Mouse (Mus musculus) gastrocnemius, postnatal 10 days (tissue): ENCODE data around the gene Serpinh1. TPM values are rescaled to one million over a fixed set of nuclear protein-coding genes. Genes with fewer than 3 reads are reported as not detected.
A peak's percentile ranks its signal among the peaks of the same experiment; 100 is the strongest.

Source experiments
- DNase-seq: peaks from one replicate; pipeline ENCODE4 v3.0.0; 2021; ENCODE audit warnings: mixed read lengths
- long read RNA-seq, 2 experiments: library from polyadenylated mRNA; stranded (forward); transcript quantifications; one replicate each; pipeline ENCODE4 v2.0.0; 2021
- total RNA-seq, 2 experiments: library from RNA; stranded (reverse); gene quantifications; 2 replicates each; pipeline ENCODE4 v1.2.3; 2021

Gene Serpinh1
- 100 to 1,000 TPM; 292 to 416 TPM for total RNA-seq
- long read RNA-seq, experiment 1, transcript Serpinh1-202 (5 exons, 2,274 nt): minor isoform, 6 of 700 reads
- long read RNA-seq, experiment 1, transcript Serpinh1-201 (5 exons, 2,215 nt): major isoform, 587 of 700 reads
- long read RNA-seq, experiment 1, transcript Serpinh1-203 (6 exons, 2,128 nt): minor isoform, 16 of 700 reads
- long read RNA-seq, experiment 1, partial matches to known transcripts: 37 of 700 reads
- long read RNA-seq, experiment 1, other reads (novel, unspliced or antisense): 52 of 700 reads
- long read RNA-seq, experiment 2, transcript Serpinh1-203 (6 exons, 2,128 nt): minor isoform, 34 of 496 reads
- long read RNA-seq, experiment 2, transcript Serpinh1-201 (5 exons, 2,215 nt): major isoform, 407 of 496 reads
- long read RNA-seq, experiment 2, partial matches to known transcripts: 18 of 496 reads
- long read RNA-seq, experiment 2, other reads (novel, unspliced or antisense): 32 of 496 reads

DNA sequence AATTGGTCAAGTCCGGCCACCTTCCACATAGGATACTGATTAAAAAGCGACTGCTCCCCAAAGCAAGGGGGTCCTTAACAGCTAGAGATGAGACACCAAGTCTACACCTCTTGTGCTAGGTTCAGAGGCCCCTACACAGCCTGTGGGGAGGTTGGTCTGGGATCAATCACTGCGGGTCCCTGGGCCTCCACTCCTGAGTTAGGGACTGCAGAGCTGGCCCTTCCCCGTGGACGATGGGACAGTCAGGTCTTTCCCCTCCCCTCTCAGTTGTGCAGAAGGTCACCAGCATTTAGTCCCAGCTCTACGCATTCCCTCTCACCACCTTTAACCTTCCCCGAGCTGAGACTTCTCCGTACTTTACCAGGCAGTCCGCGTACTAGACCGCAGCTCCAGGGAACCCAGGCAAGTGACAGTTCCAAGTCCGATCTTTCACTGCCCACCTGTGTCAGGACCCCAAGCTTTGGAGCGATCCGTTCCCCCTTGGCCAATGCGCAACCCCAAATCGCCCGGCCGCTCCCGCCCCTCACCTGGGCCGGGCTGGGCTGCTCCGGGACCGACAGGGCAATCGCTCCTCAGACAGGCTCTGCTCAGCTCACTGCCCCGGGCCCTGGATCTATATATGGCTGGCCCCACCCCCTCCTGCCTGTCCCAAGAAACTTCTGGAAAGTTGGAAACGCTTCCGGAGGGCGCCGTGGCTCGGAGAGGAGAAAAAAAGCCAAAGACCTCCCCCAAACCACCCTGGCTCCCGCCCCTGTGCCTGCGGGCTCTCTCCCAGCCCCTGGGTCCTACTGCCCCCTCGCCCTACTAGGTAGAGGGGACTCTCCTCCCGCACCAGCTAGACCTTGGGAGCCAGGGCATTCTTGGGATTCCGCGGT is at the start of gene Serpinh1:
Gene Serpinh1 (minus strand): TSS at position 714 of the 875 bp plus-strand sequence.
- peak; percentile 88 for DNase-seq

DNA sequence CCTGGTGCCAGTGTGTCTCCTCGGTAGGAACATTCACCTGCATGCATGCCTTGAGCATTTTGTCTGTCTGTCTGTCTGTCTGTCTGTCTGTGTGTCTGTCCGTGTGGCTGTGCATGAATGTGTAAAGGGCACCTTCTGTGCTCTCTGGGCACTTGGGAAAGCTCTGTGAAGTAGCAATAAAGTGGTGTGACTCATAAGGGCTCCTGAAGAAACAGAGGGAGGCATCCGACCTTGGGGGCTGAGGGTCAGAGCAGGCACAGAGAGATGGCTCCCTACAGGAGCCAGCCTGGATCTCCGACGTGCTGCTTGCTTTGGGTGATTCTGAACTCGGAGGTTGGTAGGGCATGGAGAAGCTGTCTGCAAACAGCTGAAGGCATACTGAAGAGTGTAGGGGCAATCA is 49.4 kb upstream of the Serpinh1 start:
- DNase-seq: no peak

DNA sequence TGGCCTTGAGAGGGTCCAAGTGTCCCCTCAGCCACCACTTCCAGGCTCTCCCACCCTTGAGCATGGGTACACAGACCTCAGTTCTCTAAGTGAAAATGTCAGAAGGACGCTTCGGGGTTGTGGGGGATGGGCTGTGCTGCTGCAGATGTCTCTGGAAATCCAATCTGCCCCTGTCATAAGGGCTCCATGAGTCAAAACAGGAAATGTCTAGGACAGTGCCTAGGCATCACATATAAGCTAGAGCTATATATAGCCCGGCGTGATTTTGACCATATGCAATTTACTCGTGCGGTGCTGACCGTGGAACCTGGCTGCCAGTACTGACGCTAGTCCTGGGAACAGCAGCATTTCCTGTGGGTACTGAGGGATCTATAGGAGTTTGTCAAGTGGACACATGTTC is 48.3 kb upstream of the Serpinh1 start:
- no peak for DNase-seq

DNA sequence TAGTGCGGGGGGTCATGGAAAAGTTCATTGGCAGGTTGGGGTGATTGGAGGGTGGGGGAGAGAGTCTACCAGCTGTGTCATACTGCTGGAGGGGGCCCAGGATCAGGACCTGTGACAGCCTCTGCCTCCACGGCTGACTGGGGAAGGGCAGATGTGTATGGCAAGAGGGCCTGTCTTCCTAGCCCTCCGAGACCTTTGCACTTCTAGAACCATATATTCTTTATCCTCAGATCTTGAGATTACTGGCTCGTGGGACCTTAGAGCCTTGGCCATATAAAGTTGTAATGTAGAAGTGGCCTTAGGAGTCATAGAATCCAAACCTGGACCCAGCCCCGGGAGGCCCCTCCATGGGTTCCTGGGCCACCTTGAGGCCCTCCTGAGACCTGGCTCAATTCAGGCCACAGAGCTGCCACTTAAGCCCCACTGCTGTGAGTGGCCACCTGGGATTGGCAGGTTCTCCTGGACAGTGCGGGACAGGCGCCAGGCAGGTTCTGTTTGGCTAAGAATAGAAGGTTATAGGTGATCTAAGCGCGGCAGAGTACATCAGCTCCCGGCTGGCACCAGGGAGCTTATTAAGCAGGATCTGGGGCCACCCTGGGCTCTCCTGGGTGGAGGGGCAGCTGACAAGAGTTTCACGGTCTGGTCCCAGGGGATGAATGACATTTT is 44.1 kb upstream of the Serpinh1 start:
- DNase-seq: no peak

DNA sequence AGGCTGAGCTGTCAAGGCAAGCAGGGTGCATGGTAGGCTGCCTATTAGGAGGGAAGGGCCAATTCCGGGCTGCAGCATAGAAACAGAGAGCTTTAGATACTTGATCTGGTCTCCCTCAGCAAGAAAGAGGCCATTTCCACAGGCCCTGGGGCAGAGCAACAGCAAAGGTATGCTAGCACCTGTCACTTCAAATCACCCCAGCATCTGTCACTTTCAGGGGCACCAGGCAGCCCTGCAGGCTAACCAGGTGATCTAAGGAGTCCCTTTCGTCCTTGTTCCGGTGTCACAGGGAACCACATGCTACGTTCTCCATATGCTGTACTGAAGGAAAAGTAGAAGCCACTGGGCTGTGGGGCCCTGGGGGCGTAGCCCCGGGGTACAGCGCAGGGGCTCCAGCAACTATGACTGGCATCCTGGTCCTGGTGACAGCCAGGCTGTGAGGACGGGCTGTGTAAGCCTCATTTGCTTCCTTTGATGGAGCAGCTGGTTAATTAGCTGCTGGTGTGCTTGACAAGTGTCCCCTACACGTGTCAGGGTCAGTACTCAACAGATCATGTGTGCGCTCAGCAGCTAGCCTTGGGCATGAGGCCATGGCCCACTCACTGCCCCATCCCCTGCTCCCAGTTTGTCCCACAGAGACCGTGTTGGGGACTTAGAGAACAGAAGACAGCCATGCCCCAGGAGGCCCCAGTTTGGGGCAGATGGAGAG is 43.0 kb upstream of the Serpinh1 start:
- no peak for DNase-seq

DNA sequence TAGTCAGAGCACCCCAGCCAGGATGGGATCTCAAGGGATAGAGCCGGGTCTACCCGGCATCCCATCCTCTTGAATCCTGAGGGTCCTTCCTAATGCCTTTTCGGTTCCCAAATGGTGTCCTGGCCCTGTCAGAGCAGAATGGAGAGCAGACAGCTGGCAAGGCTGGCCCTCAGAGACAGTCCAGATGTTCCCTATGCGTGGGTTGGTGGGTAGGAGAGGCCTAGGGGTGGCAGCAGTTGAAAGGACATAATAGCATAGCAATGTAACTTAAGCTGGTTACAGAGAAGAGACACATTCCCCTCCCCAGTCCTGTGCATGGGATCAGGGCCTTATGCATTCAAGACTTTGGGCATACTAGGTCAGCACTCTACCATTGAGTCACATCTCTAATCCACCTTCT is 42.3 kb upstream of the Serpinh1 start:
- no peak for DNase-seq

DNA sequence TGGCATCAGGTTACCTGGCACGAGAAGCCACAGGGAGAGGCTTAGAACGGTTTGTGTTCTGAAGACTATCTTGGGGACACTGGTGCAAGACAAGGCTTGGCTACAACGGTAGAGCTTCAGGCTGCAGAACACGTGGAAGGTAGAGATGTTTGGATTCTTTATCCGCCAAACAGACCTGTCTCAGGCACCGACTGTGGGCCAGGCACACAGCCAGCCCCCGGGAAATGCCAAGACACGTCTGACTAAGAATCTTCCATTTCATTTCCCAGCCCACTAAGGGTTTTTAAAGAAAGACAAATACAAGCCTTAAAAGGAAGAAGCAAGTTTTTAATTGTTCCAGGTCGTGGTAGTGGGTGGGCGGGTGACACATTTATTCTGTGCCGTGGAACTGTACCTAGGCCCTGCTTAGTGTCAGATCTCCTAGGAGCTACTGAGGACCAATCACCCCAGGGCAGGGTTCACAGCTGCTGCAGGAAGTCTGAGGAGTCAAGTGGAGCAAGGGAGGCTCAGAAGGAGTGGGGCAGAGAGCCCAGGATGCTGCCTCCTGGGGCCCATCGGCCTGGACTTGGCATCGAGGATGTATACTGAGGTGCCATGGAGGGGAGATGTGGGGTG is 40.8 kb upstream of the Serpinh1 start:
- DNase-seq: no peak

DNA sequence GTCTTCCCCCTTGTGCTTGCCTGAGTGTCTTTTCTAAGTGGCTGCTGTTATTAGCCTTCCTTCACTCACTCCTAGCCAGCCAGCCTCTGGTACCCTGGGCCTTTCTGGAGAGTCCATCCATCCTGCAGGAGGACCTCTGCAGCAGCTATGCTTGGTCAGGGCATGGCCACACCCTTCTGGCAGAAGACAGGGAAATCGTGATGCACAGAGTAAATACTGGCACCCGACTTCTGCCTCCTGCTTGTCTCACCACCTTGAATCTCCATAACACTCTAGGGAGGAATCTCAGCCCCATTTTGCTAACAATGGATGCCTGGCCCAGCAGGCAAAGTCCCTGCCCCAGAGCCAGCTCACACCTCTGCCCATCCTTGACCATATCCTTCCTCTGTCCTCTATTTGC is 39.7 kb upstream of the Serpinh1 start:
- no peak for DNase-seq

DNA sequence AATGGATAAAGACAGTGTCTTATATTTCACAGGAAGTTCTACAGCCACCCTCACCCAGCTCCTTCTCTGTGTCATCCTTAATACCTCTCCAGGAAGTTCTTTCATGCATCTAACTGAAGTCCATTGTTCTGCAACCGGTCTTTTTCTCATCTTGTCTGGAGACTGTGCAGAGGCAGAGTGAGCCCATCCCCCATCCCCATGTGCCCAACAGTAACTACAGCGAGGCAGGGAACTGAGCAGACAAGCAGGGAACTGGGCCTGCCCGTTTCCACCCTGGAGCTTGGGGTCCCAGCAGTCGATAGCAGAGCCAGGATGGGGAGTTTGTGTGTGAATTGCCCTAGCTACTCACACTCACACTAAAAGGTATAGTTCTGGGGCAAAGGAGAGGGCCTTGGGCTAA is 37.5 kb upstream of the Serpinh1 start:
- DNase-seq: no peak

DNA sequence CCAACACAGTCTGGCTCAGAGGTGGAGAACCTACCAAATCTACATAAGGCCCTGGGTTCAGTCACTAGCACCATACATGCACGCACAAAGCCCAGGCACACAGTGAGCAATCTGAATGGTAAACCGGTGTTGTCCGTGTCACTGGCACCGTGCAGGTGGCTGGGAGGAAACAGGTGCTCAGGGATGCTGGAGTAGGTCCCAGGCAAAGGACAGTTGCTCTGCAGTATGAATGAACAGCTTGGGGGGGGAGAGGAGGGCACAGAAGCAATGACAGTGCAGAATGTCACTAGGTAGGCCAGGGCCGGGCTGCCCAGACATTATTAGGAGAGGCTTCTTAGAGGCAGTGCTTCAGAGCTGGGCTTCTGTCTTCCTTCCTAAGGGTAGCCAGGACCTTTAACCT is 34.3 kb upstream of the Serpinh1 start:
- no peak for DNase-seq

DNA sequence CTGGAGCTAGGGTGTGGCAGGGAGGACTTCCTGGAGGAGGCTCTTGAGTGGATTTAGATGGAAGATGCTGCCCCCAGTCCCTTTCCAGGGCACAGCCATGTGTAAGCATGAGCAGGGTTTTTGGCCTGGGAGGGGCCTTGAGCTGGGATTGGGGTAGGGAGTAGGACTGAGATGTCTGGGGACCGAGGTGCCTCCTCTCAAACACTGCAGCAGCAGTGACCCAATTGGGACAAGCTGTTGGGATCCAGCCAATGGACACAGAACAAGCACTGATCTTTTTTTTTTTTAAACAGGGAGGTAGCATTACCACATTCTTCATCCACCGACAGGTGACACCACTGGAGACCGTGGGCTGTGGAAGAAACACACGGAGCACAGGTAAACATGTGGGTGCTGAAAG is 33.8 kb upstream of the Serpinh1 start:
- DNase-seq: no peak

DNA sequence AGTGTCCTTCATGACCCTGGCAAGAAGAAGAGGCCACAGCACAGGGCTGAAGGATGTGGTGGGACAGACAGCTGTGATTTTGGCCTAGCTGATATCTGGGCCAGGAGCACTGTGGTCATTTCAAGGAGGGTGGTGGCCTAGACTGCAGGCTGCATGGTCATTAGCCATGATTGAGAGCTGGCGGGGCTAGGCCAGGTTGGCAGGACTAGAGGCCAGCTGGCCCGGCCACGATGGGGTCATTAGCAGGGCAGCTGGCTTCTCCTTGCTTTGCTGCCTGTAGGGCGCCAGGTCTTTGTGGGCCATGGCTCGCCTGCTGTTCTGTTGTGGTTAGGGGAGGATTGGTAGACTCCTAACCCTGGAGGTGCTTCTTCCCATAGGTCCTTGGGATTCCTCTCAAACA is 33.0 kb upstream of the Serpinh1 start:
- peak; percentile 70 for DNase-seq

DNA sequence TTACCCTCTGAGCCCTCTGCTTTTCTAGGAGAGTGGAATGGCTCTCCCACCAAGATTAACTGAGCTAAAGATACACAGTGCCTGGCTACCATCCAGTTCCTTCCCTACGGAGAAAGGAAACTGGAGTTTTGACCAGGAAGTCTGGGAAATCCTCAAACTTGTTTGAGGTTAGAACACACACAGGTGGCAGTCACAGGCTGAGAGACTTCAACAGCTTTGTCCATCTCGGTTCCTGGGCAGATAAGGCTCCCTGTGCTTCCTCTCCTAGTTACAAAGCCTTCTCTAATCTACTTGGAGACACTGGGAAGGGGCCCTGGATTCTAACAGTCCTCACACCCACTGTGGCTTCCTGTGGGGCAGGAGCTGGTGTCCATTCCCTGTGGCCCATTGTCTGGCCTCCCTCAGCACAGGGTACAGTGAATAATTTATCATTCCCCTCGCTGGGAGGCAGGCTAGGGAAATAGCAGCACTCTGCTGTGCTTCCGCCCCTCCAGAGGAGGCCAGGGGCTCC is 31.1 kb upstream of the Serpinh1 start:
- DNase-seq: no peak

DNA sequence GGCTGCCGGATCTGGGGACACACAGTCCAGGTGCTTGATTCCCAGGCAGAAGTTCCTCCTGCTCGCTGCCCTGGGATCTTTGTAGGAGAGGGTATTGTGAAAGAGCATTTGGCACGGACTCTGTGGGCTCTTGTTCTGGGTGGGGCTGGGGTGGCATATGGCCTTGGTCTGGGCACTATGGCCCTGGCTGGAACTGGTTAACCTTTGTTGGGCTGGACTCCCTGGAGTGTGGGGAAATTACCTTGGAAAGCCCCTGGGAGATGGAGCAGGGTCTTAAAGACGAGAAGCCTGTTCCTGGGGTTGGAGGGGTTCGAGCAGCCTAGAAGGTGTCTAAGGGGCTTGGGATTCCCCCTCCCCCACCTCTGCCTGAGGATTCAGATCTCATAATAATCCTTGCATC is 30.2 kb upstream of the Serpinh1 start:
- DNase-seq: no peak

DNA sequence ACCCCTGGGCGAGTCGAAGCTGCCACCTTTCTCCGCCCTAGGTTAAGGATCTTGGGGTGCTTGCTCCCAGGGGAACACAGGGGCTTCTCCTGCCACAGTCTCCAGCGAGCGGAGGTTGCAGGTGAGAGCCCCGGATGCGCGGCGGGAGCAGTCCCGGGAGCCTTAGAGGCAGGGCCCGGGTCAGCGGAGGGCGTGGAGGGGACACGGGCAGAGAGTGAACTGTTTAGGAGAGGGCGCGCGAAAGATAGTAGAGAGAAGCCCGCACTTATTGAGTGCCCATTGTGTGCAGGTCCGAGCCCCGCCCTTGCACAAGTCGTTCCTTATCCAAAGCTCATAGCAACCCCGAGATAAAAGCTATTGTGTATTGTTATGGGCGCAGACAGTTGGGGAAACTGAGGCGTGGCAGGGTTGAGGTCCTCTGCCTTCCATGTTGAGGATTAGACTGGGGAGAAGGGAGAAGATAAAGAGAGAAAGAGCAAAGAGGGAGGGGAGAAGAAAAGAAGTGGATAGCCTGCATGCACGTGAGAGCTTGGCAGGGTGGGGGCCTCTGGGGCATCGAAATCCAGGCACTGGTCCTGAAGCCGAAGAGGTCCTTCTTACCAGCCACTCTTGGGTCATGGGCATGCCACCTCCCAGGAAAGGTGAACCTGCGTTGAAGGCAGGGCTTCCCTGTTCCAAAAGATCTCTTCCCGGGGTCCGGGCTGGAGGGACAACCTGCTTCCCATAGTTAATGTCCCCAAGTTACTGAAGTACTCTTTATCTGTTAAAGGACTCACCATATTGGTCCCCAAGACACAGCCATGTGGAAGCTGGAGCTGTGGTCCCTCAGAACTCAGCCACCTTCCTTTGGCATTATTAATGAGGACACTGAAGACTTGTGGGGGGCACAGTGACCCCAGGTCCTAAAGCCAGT is 29.3 kb upstream of the Serpinh1 start:
- no peak for DNase-seq

DNA sequence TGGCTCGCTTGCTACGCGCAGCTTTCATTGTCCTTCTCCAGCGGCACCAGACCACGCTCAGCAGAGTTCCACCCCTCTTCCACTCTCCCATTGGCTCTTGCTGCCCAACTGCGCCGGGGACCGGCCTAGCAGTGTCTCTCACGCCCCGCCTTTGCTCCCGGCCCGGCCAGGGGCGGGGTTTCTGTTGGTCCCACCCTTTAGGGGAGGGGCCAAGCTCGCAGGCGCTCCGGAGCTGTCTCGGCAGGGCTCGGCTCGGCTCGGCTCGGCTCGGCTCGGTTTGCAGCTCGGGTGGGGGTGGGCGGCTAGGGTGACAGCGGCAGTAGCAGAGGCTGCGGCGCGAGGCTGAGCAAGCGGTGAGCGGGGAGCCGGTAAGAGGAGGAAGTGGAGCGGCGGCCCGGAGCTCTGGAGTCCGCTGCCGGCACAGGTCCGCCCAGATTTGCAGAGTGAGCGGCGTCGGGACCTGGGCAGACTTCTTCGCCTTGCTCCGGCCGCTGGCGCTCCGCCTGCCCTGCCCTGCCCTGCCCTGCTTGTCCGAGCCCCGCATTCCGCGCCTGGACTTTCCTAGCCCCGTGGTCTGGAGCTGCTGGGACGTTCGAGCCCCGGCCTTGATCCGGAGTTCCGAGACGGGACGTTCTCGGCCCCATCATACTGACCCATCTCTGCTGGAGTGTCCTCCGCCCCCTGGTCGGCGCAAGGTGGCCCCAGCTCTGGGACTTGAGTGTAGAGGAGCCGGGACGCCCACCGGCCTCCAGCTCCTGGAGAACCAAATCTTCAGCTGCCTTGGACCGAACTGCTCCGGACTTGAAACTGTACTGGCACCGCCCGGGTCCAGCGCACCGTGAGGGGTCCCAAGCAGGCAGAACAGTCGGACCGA is 28.4 kb upstream of the Serpinh1 start, which contains the start of gene Gdpd5:
Gene Gdpd5 (plus strand): TSS at position 201 of the 874 bp plus-strand sequence.
- peak; percentile 100 for DNase-seq

DNA sequence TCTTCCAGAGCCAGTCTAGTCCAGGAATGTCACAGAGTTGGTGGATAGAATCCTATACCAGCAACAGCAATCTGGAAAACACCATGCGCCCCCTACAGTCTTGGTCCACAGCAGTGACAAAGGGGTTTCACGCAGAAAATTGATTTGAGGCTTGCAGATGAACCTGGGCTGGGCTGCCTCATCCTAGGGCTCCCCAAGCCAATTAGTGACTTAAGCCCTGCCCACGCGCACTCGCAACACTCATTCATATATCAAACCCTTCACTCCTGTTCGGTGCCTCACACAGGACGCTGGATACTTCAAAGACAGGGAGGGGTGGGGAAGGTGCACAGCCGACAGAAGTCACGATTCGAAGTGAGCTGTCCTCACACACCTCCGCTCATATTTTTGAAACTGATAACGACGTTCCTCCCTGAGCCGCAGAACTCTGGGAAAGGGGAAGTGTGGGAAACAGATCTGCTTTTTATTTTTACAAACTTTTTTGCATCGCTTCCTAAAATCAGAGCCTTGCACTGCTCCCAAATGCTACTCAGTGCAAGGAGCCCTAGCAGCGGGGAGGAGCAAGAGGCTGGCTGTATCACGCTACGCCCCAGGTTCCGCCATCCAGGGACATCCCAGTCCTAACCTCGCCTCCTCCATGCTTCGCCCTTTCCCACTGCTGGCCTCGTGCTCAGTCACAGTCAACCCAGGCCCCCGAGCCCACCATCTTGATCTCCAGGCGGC is 27.6 kb upstream of the Serpinh1 start:
- no peak for DNase-seq

DNA sequence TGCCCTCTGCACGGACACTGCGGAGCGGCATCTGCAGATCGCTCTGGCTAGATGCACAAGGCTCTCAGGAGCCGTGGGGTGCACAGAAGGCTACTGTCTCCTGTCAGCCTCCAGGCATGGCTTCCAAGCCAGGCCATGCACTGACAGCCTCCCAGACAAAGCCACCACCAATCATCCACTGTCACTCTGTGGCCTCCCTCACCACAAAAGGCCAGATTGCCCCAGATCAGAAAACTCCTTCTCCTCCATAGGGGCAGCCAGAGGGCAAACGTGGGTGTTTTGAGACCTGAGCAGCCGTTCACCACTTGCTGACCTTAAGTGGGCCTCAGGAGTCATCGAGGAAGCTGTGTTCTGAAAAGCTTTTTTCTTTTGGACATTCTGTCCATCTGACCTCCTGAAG is 25.8 kb upstream of the Serpinh1 start:
- DNase-seq: no peak
